Mouse (Mus musculus): ENCODE measurements at regions not wholly inside any gene's neighbourhood (a gene's known extent, or its start where the extent isn't known, plus 50 kb on each side); places are given as distances from the start of the nearest gene placed in this dataset.

- TF ChIP-seq CTCF (conservative IDR thresholded peaks at IDR 0.05; ENCODE audit: low read length) (no peak), NANOG (IDR thresholded peaks at IDR 0.05; ENCODE audit: borderline replicate concordance, low read length) (no peak)
Measured at GRCm38 (mm10) chr12:43963973-43964372, 246.2 kb downstream of the Dnajb9 start.
